Mouse (Mus musculus) limb, embryonic 11.5 days (tissue): ENCODE measurements at regions not wholly inside any gene's neighbourhood (a gene's known extent, or its start where the extent isn't known, plus 50 kb on each side); places are given as distances from the start of the nearest gene placed in this dataset.

ENCODE experiments used
- ATAC-seq: fragments of 200-750 bp; cut with Nextera tagmentation; 2 replicates; pipeline ENCODE4 v1.8.0; 2017; ENCODE audit warnings: low read depth; ENCODE audit not compliant: insufficient number of reproducible peaks, low FRiP score, low TSS enrichment
- DNase-seq: peaks from one replicate; pipeline ENCODE4 v3.0.0-alpha.2; 2015; ENCODE audit warnings: low spot score
- H3K27ac ChIP-seq: fragments of 300-500 bp; sonication (generic); replicated peaks from 2 replicates; pipeline ENCODE4 v1.5.1; 2014; ENCODE audit warnings: low read depth, mild to moderate bottlenecking, low read length
- H3K27me3 ChIP-seq: fragments of 300-500 bp; sonication (generic); 2 replicates; pipeline ENCODE4 v1.6.1; 2014; ENCODE audit warnings: mild to moderate bottlenecking, low read length, mixed read lengths; ENCODE audit not compliant: control insufficient read depth, insufficient read depth
- H3K36me3 ChIP-seq: fragments of 300-500 bp; sonication (generic); 2 replicates; pipeline ENCODE4 v1.6.1; 2014; ENCODE audit warnings: mild to moderate bottlenecking, low read length, moderate library complexity, mixed read lengths; ENCODE audit not compliant: control insufficient read depth, insufficient read depth
- H3K4me1 ChIP-seq: fragments of 300-500 bp; sonication (generic); 2 replicates; pipeline ENCODE4 v1.6.1; 2014; ENCODE audit warnings: low read length, mixed read lengths; ENCODE audit not compliant: control insufficient read depth, insufficient read depth
- H3K4me2 ChIP-seq: fragments of 300-500 bp; sonication (generic); 2 replicates; pipeline ENCODE4 v1.6.1; 2014; ENCODE audit warnings: low read depth, mild to moderate bottlenecking, moderate library complexity; ENCODE audit not compliant: severe bottlenecking
- H3K4me3 ChIP-seq: fragments of 300-500 bp; sonication (generic); 2 replicates; pipeline ENCODE4 v1.5.1; 2014; ENCODE audit warnings: low read depth, low read length
- H3K9ac ChIP-seq: fragments of 300-500 bp; sonication (generic); 2 replicates; pipeline ENCODE4 v1.6.1; 2014; ENCODE audit warnings: mild to moderate bottlenecking, low read length
- H3K9me3 ChIP-seq: fragments of 300-500 bp; sonication (generic); 2 replicates; pipeline ENCODE4 v1.6.1; 2016; ENCODE audit warnings: low read length; ENCODE audit not compliant: control insufficient read depth
- WGBS: fragments of 180-500 bp; shearing (Covaris S2); extraction: QIAGEN DNeasy Blood & Tissue Kit; methylation state at CpG from one replicate; pipeline ENCODE4 v1.1.7; 2014; 5-methylcytosine and 5-hydroxymethylcytosine counted together

DNA sequence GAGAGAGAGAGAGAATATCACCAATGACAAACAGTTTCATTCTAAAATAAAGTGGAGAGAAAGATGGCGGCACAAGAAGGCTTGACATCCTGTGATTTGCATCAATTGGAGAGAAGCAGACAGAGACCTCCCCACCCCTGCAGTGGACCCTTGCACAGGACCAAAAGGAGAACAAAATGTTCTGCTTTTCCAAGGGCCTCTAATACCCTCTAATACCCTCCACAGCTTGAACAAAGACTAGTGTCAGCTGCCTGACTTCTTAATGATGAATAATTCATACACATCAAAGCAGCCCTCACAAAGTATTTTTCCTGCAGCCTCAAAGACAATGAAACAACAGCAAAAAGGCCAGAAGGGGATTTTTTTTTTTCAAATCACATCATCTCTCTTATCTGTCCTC is 287.2 kb upstream of the Cdh11 start:
- H3K9me3 ChIP-seq = no peaks in the 10 kb centered on the region
- ATAC-seq = no peak
- WGBS = 86% methylated on average over 1 of the region's 1 CpGs

DNA sequence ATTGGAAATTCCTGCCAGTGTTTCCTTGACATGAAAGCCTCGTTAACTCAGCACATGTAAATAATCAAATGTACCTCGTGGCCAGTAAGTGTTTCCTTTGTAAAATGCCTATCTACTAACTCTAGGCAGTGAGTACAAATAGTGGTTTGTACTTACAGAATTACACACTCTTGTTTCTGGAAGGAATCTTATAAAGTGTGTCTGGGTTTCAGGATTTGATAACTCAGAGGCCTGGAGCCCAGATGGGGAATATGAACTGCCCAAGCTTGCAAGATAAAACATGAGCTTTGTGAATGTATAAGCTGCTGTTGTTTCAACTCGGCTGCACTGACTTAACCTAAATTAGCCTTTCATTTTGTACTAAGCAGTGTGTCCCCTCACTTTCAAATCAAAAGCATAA is 293.1 kb upstream of the Cdh11 start:
- Histone ChIP-seq H3K4me3 (no peak overlapping the region), H3K9me3 (no peaks in the 10 kb centered on the region), H3K9ac (no peak overlapping the region), H3K4me1 (0 out of 2 replicates have a peak, but pooled peaks cover 2% of the 10 kb centered on the region), H3K36me3 (no peaks in the 10 kb centered on the region), H3K4me2 (no peak overlapping the region), H3K27me3 (no peaks in the 10 kb centered on the region), H3K27ac (peak overlapping the region; percentile 49)
- ATAC-seq (peak; percentile 68; the same call in 1 of the 2 replicates), DNase-seq (peak; percentile 62)
- 9% methylated on average over 3 of the region's 3 CpGs for WGBS

More for the DNA sequence above, 287.2 kb upstream of the Cdh11 start:
- Histone ChIP-seq H3K27me3 (no peaks in the 10 kb centered on the region), H3K4me3 (no peak overlapping the region), H3K4me2 (no peak overlapping the region), H3K9ac (no peak overlapping the region), H3K27ac (no peak overlapping the region), H3K4me1 (no peaks in the 10 kb centered on the region), H3K36me3 (no peaks in the 10 kb centered on the region)
- no peak for DNase-seq

DNA sequence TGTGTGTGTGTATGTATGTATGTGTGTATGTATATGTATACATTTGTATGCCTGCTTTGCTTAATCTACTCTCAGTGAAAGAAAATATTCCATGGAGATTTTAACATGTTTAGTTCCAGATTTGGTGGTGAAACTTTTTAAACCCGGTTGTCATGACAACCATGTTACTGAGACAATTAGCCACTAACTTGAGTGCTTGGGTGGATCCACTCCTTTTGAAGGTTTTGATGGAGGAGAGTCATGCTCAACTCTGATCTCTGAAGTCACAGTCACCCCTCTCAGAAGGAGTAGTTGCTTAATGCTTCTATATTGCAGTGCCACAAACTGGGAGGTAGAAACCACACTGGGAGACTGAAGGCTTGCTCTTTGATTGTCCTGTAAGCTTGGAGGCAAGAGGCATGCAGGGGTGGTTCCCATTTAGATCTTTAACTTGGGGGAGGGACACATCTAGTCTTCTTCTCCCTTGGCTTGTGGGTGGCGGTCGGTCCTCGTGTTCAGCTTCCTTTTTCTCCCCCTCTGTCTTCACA is 301.6 kb upstream of the Cdh11 start:
- Histone ChIP-seq H3K4me3 (no peak overlapping the region), H3K36me3 (no peaks in the 10 kb centered on the region), H3K9me3 (no peaks in the 10 kb centered on the region), H3K27ac (no peak overlapping the region), H3K4me2 (no peak overlapping the region), H3K27me3 (no peaks in the 10 kb centered on the region), H3K4me1 (no peaks in the 10 kb centered on the region), H3K9ac (no peak overlapping the region)
- no peak for ATAC-seq
- WGBS = 87% methylated on average over 4 of the region's 4 CpGs
- no peak for DNase-seq

DNA sequence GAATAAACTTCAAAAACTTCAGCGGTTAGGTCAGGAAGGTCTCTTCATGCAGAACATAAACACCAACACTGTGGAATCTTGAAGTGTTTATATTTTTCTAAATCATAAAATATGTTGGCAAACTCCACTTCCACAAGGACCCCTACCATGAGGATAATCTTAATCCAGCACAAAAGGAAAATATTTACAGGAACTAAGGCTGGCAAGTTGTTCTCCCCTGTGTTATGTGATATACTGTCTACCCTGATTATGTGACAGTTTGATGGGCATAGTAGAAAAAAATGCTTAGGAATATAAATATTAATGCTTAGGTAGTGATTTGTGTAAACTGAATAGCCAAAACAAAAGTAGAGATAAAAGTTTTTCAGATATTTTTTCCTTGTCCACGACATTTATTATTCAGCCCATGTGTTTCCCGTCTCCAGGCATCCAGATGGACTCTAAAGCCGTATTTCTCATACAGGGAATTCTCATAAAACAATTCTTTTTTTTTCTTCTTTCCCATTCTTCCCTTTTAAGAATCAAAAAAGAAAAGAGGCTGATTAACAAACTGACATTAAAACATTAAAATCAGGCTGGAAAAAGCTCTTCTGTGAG is 311.2 kb upstream of the Cdh11 start:
- H3K27me3 ChIP-seq = no peaks in the 10 kb centered on the region
- 82% methylated on average over 4 of the region's 4 CpGs for WGBS
- no peaks in the 10 kb centered on the region for H3K4me1 ChIP-seq
- DNase-seq (no peak), ATAC-seq (no peak)
- H3K27ac ChIP-seq = no peak overlapping the region
- H3K9me3 ChIP-seq = no peaks in the 10 kb centered on the region
- no peaks in the 10 kb centered on the region for H3K36me3 ChIP-seq
- H3K9ac ChIP-seq = no peak overlapping the region
- no peak overlapping the region for H3K4me2 ChIP-seq
- no peak overlapping the region for H3K4me3 ChIP-seq

DNA sequence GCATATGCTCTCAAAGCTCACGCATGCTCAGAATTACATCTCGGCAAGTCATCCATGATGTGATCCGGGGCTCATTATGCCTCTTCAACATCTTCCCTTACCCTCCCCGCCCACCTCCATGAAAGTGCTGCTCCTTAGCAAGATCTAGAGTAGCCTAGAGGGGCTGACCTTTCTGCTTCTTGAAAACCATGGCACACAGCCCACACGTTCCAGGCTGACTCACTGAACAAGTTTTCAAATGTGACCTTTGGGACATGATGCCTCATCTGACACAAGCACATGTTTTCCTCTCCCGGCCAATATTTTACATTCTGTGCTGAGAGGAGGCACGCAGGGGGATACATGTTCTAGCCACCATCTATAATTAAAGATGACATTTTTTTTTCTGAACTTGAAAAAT is 340.1 kb upstream of the Cdh11 start:
- ATAC-seq (no peak), DNase-seq (no peak)
- H3K4me3 ChIP-seq = no peak overlapping the region
- 85% methylated on average over 7 of the region's 7 CpGs for WGBS
- H3K4me1 ChIP-seq = no peaks in the 10 kb centered on the region
- no peaks in the 10 kb centered on the region for H3K36me3 ChIP-seq
- H3K9ac ChIP-seq = no peak overlapping the region
- no peak overlapping the region for H3K4me2 ChIP-seq
- H3K9me3 ChIP-seq = no peaks in the 10 kb centered on the region
- no peak overlapping the region for H3K27ac ChIP-seq
- H3K27me3 ChIP-seq = no peaks in the 10 kb centered on the region

DNA sequence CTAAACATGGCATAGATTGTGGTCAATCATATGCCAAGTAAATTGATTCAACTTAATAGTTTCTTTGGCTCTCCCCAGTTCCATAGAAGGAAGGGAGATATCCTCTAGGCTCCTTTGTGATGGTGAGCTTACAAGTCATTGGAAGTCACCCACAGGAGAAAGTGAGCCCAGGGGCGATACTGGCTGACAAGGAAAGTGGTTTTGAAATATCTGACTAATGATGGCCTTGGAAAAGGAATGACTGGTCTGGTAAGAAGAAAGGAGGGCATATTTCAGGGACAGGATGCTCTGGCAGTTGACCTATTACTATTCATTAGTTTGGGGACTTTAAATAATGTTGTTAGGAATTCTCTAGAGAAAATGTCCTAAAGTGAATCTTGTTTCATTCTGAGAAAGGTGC is 352.7 kb upstream of the Cdh11 start:
- ATAC-seq = no peak
- DNase-seq = no peak
- Histone ChIP-seq H3K36me3 (no peaks in the 10 kb centered on the region), H3K4me1 (no peaks in the 10 kb centered on the region), H3K4me3 (no peak overlapping the region), H3K9ac (no peak overlapping the region), H3K27me3 (no peaks in the 10 kb centered on the region), H3K27ac (no peak overlapping the region), H3K9me3 (no peaks in the 10 kb centered on the region), H3K4me2 (no peak overlapping the region)
- WGBS = 70% methylated on average over 1 of the region's 1 CpGs

DNA sequence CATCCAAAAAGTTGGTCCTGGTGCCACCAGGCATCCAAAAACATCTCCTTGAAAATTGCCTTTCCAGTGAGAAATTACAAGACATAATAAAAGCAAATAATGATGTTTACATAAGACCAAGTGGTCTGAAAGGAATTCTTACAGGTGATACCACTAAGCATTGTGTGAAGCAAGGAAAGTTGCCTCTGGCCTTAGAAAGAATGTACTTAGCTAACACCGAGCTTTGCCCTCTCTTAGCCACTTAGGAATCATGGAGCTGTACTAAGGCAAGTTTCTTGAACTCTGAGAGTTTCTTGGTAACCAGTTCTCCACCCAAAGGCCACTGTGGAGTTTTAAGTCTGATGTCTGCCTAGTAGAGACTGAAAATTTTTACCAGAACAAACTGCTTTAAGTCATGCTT is 359.4 kb upstream of the Cdh11 start:
- DNase-seq (no peak), ATAC-seq (no peak)
- Histone ChIP-seq H3K36me3 (no peaks in the 10 kb centered on the region), H3K4me2 (no peak overlapping the region), H3K27ac (no peak overlapping the region), H3K9me3 (no peaks in the 10 kb centered on the region), H3K4me1 (peaks cover 7% of the 10 kb centered on the region; the same call in 1 of the 2 replicates), H3K27me3 (no peaks in the 10 kb centered on the region), H3K4me3 (no peak overlapping the region), H3K9ac (no peak overlapping the region)
- WGBS = 80% methylated on average over 1 of the region's 1 CpGs

DNA sequence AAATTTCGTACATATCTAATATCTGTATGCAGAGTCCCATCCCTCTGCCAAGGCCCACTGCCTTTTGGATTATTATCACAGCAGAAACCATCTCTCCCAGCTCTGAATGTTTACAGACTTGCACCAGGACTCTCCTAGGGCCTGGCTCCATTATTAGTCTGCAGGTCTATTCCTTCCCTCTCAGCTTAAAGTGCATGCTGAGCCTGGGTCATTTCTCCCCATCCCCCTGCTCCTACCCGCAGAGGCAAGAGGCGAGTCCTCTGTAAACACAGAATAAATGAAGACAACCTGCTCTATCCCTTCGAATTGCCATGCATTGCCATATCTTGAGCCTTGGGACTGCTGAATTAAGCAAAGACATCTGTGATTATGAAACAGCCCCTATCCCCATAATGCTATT is 362.6 kb upstream of the Cdh11 start:
- H3K9me3 ChIP-seq = no peaks in the 10 kb centered on the region
- H3K4me1 ChIP-seq = peaks cover 7% of the 10 kb centered on the region; the same call in 1 of the 2 replicates
- H3K36me3 ChIP-seq = no peaks in the 10 kb centered on the region
- DNase-seq (no peak), ATAC-seq (no peak)
- no peak overlapping the region for H3K4me2 ChIP-seq
- no peak overlapping the region for H3K4me3 ChIP-seq
- H3K27me3 ChIP-seq = no peaks in the 10 kb centered on the region
- no peak overlapping the region for H3K27ac ChIP-seq
- 60% methylated on average over 4 of the region's 4 CpGs for WGBS
- H3K9ac ChIP-seq = no peak overlapping the region

DNA sequence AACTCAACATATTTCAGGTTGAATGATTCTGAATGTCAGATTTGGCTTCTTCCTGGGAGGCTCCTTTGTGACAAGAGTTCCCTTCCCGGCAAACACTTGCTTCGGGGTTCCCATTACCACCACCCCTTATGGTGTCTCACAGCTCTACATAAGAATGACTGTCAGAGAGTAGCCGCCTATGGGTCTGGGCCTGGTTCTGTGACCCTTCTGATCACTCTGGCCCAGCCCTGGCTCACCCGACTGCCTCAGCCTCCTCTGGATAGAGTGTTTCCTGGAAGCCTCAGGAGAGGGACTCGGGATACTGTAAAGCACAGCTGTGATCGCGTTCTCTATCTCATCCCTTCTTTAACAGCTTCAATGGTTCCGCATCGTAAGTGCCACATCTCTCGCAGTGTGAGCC is 363.0 kb upstream of the Cdh11 start:
- no peak overlapping the region for H3K27ac ChIP-seq
- H3K4me1 ChIP-seq = peaks cover 7% of the 10 kb centered on the region; the same call in 1 of the 2 replicates

More for the DNA sequence above, 363.0 kb upstream of the Cdh11 start:
- no peak overlapping the region for H3K9ac ChIP-seq
- H3K36me3 ChIP-seq = no peaks in the 10 kb centered on the region
- H3K4me3 ChIP-seq = no peak overlapping the region
- DNase-seq = no peak
- H3K27me3 ChIP-seq = no peaks in the 10 kb centered on the region
- WGBS = 68% methylated on average over 10 of the region's 10 CpGs
- no peak overlapping the region for H3K4me2 ChIP-seq
- H3K9me3 ChIP-seq = no peaks in the 10 kb centered on the region
- ATAC-seq = no peak
